Comparison of ENCODE assay signal across 9 mouse cellular contexts in genomic region chr3:90587361-90588101, GRCm38 (mm10). TPM values are rescaled to one million over a fixed set of nuclear protein-coding genes. Genes with fewer than 3 reads are reported as not detected.
A peak's percentile ranks its signal among the peaks of the same experiment; 100 is the strongest.
DNase-seq lines count a peak whose midpoint lies in the region; ATAC-seq and TF ChIP-seq lines count a peak whose summit lies in the region.
"Had no signal": no experiment of that assay in that cellular context is flagged by ENCODE, and none has a peak within 500 bp of the region (broad histone marks: within the 10 kb centered on the region; RNA-seq: fewer than 3 reads in every experiment).

No protein-coding gene starts in this region.

- no peak for TF ChIP-seq CTCF in layer of hippocampus, adult 2 months (conservative IDR thresholded peaks at IDR 0.05)
- TF ChIP-seq CTCF in E14TG2a.4 (conservative IDR thresholded peaks at IDR 0.05; ENCODE audit: low read length), result no peak

- 87% methylated on average over 14 of the region's 14 CpGs for WGBS in limb, embryonic 14.5 days

- H3K9ac ChIP-seq in limb, embryonic 14.5 days (ENCODE audit: low read depth, low read length, severe bottlenecking), result no peak overlapping the region

- H3K4me3 ChIP-seq in layer of hippocampus, adult 2 months, result no peak overlapping the region
- peak overlapping the region; percentile 48 for H3K4me3 ChIP-seq in E14TG2a.4 (replicated peaks; ENCODE audit: low read length)
- no peak overlapping the region for H3K4me3 ChIP-seq in limb, embryonic 14.5 days (replicated peaks; ENCODE audit: low read length)
- H3K4me3 ChIP-seq: erythroblast, embryonic 14.5 days had no signal

- no peaks in the 10 kb centered on the region for H3K9me3 ChIP-seq in E14TG2a.4 (ENCODE audit: low read length)
- no peaks in the 10 kb centered on the region for H3K9me3 ChIP-seq in limb, embryonic 14.5 days (ENCODE audit: control insufficient read depth, low read length)

- peak in 1 of 2 experiments; percentile 51 for DNase-seq in layer of hippocampus, adult 2 months (ENCODE audit: low spot score in 2 of 2)
- no peak for DNase-seq in layer of hippocampus, postnatal 10 days (ENCODE audit: low spot score in 2 of 2)
- DNase-seq in brain, adult 2 months (ENCODE audit: low read depth, low spot score), result peak; percentile 95
- peak; percentile 17 for DNase-seq in limb, embryonic 14.5 days (ENCODE audit: low spot score)
- no peak for DNase-seq in yolk sac, embryonic 10.5 days (ENCODE audit: low spot score)

- peaks cover 12% of the 10 kb centered on the region; the same call in 1 of the 2 replicates for H3K27me3 ChIP-seq in E14TG2a.4 (ENCODE audit: insufficient read depth, low read length)
- no peaks in the 10 kb centered on the region for H3K27me3 ChIP-seq in limb, embryonic 14.5 days (ENCODE audit: control insufficient read depth, insufficient read depth, low read length)

- ATAC-seq in limb, embryonic 14.5 days (ENCODE audit: low FRiP score, low read depth), result no peak
- ATAC-seq in cerebellum, adult (ENCODE audit: insufficient number of reproducible peaks, low FRiP score, low TSS enrichment), result no peak
- no peak for ATAC-seq in megakaryocyte-erythroid progenitor cell, adult 5-6 weeks (replicated peaks; ENCODE audit: low FRiP score, low TSS enrichment, poor library complexity, severe bottlenecking)

- H3K4me1 ChIP-seq in E14TG2a.4 (replicated peaks; ENCODE audit: low read depth, low read length), result peaks cover 57% of the 10 kb centered on the region
- H3K4me1 ChIP-seq in limb, embryonic 14.5 days (ENCODE audit: control insufficient read depth, insufficient read depth, low read length), result peaks cover 8% of the 10 kb centered on the region

- TF ChIP-seq POLR2A in limb, embryonic 14.5 days (IDR thresholded peaks at IDR 0.05; ENCODE audit: borderline replicate concordance, extremely low read depth, insufficient read depth, insufficient read length), result no peak

- no peak overlapping the region for H3K4me2 ChIP-seq in limb, embryonic 14.5 days (replicated peaks; ENCODE audit: low read depth, low read length, severe bottlenecking)

- no peaks in the 10 kb centered on the region for H3K36me3 ChIP-seq in E14TG2a.4 (ENCODE audit: insufficient read depth, low read length)
- no peaks in the 10 kb centered on the region for H3K36me3 ChIP-seq in limb, embryonic 14.5 days (ENCODE audit: control insufficient read depth, insufficient read depth, low read length)

- H3K27ac ChIP-seq in layer of hippocampus, adult 2 months, result peak overlapping the region; percentile 58
- no peak overlapping the region; the same call in 1 of the 2 replicates for H3K27ac ChIP-seq in limb, embryonic 14.5 days (replicated peaks; ENCODE audit: low read depth, low read length)

RNA-seq across cellular contexts. Expression of gene S100a2, which starts 2.5 kb away (rescaled TPM):
- not detected for total RNA-seq in layer of hippocampus, adult 2 months (2021)
- total RNA-seq in layer of hippocampus, postnatal 10 days (2021), result not detected
- not detected in 2 replicates for polyA plus RNA-seq in limb, embryonic 14.5 days (2012; rRNA removed)
- not detected in 2 replicates for polyA plus RNA-seq in limb, embryonic 14.5 days (2014; fragmentation: Nextera tagmentation; extraction: Ambion mirVana)
- total RNA-seq in megakaryocyte-erythroid progenitor cell, adult 5-6 weeks (2014; fragmentation: Nextera tagmentation), result not detected in 2 replicates
- not detected in 2 replicates for total RNA-seq in megakaryocyte-erythroid progenitor cell, adult 5-6 weeks (2017)
- polyA plus RNA-seq: erythroblast, embryonic 14.5 days had no signal

RNA-seq across cellular contexts. Expression of gene Gm42674, which starts 14.2 kb away (rescaled TPM):
- not detected for total RNA-seq in layer of hippocampus, adult 2 months (2021)
- not detected for total RNA-seq in layer of hippocampus, postnatal 10 days (2021)
- not detected in 2 replicates for polyA plus RNA-seq in limb, embryonic 14.5 days (2012; rRNA removed)
- not detected in 2 replicates for polyA plus RNA-seq in limb, embryonic 14.5 days (2014; fragmentation: Nextera tagmentation; extraction: Ambion mirVana)
- total RNA-seq in megakaryocyte-erythroid progenitor cell, adult 5-6 weeks (2014; fragmentation: Nextera tagmentation), result not detected in 2 replicates
- not detected in 2 replicates for total RNA-seq in megakaryocyte-erythroid progenitor cell, adult 5-6 weeks (2017)
- polyA plus RNA-seq: erythroblast, embryonic 14.5 days had no signal

RNA-seq across cellular contexts. Expression of gene S100a4, which starts 16.0 kb away (rescaled TPM):
- 1 to 10 TPM; 3.4 to 5.7 TPM for total RNA-seq in layer of hippocampus, adult 2 months (2021)
- 10 to 100 TPM; 12.7 to 14.4 TPM for total RNA-seq in layer of hippocampus, postnatal 10 days (2021)
- 18.0 and 26.2 TPM in 2 replicates for polyA plus RNA-seq in limb, embryonic 14.5 days (2012; rRNA removed)
- 17.9 and 18.0 TPM in 2 replicates for polyA plus RNA-seq in limb, embryonic 14.5 days (2014; fragmentation: Nextera tagmentation; extraction: Ambion mirVana)
- 3.8 TPM in 1 of 2 replicates, not detected in the other for total RNA-seq in megakaryocyte-erythroid progenitor cell, adult 5-6 weeks (2014; fragmentation: Nextera tagmentation)
- total RNA-seq in megakaryocyte-erythroid progenitor cell, adult 5-6 weeks (2017), result 6.7 and 23.6 TPM in 2 replicates
- polyA plus RNA-seq: erythroblast, embryonic 14.5 days had no signal

RNA-seq across cellular contexts. Expression of gene S100a5, which starts 20.8 kb away (rescaled TPM):
- not detected for total RNA-seq in layer of hippocampus, adult 2 months (2021)
- not detected for total RNA-seq in layer of hippocampus, postnatal 10 days (2021)
- polyA plus RNA-seq in limb, embryonic 14.5 days (2012; rRNA removed), result not detected in 2 replicates
- polyA plus RNA-seq in limb, embryonic 14.5 days (2014; fragmentation: Nextera tagmentation; extraction: Ambion mirVana), result not detected in 2 replicates
- not detected in 2 replicates for total RNA-seq in megakaryocyte-erythroid progenitor cell, adult 5-6 weeks (2014; fragmentation: Nextera tagmentation)
- total RNA-seq in megakaryocyte-erythroid progenitor cell, adult 5-6 weeks (2017), result not detected in 2 replicates
- polyA plus RNA-seq: erythroblast, embryonic 14.5 days had no signal

RNA-seq across cellular contexts. Expression of gene S100a6, which starts 25.2 kb away (rescaled TPM):
- 10 to 100 TPM; 18.4 to 21.8 TPM for total RNA-seq in layer of hippocampus, adult 2 months (2021)
- total RNA-seq in layer of hippocampus, postnatal 10 days (2021), result 10 to 100 TPM; 30.9 to 35.7 TPM
- polyA plus RNA-seq in limb, embryonic 14.5 days (2012; rRNA removed), result 92.4 and 108 TPM in 2 replicates
- polyA plus RNA-seq in limb, embryonic 14.5 days (2014; fragmentation: Nextera tagmentation; extraction: Ambion mirVana), result 203 and 233 TPM in 2 replicates
- 2.0 and 21.9 TPM in 2 replicates for total RNA-seq in megakaryocyte-erythroid progenitor cell, adult 5-6 weeks (2014; fragmentation: Nextera tagmentation)
- 0.94 TPM in 1 of 2 replicates, not detected in the other for total RNA-seq in megakaryocyte-erythroid progenitor cell, adult 5-6 weeks (2017)
- polyA plus RNA-seq: erythroblast, embryonic 14.5 days had no signal

Comparison
In these comparisons a context has a peak if more than half of its experiments do, and no peak if none do; other contexts are left out.
1. DNase-seq: peak in brain, adult 2 months (single experiment) and limb, embryonic 14.5 days (single experiment); none in layer of hippocampus, postnatal 10 days (0 of 2) and yolk sac, embryonic 10.5 days (single experiment).